Mouse (Mus musculus) cortical plate, adult 2 months (tissue): Measurements from ENCODE around the gene Gm9857.

ENCODE experiments used
- CTCF ChIP-seq: fragments of 200-500 bp; IDR thresholded peaks from 2 replicates; pipeline ENCODE4 v1.5.1; 2011; ENCODE audit warnings: mild to moderate bottlenecking, control low read depth, low read length; ENCODE audit not compliant: insufficient read depth; ENCODE audit errors: extremely low read depth
- POLR2A ChIP-seq: fragments of 200-500 bp; IDR thresholded peaks from 2 replicates; pipeline ENCODE4 v1.6.1; 2011; ENCODE audit warnings: mild to moderate bottlenecking, low read length, control low read depth; ENCODE audit not compliant: insufficient read depth; ENCODE audit errors: extremely low read depth

DNA sequence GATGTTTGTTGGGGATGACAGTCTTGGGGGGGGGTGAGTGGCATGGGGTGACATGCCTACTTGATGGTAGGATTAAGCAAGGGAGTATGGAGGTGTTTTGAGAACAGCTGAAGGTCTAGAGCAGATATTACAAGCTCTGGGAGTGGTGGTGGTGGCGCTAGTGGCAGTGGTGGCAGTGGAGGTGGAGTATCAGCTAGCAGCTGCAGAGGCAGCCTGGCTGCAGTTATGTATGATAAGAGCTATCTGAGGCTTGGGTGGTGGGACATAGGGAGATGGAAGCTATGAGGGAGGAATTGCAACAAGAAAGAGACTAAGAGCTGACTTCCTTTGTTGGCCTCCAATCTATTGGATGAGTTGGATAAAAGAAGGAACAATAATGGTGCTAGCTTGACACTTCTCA is 18.4 kb downstream of the Gm9857 start:
- TF ChIP-seq POLR2A: no peak
- no peak for TF ChIP-seq CTCF
